Mouse (Mus musculus): ENCODE results near the gene Myadml2. TPM values are rescaled to one million over a fixed set of nuclear protein-coding genes. Genes with fewer than 3 reads are reported as not detected.

Myadml2 gene
- total and polyA plus RNA-seq, 2 experiments from 2014 or later: 1.6 to 1.7 TPM

DNA sequence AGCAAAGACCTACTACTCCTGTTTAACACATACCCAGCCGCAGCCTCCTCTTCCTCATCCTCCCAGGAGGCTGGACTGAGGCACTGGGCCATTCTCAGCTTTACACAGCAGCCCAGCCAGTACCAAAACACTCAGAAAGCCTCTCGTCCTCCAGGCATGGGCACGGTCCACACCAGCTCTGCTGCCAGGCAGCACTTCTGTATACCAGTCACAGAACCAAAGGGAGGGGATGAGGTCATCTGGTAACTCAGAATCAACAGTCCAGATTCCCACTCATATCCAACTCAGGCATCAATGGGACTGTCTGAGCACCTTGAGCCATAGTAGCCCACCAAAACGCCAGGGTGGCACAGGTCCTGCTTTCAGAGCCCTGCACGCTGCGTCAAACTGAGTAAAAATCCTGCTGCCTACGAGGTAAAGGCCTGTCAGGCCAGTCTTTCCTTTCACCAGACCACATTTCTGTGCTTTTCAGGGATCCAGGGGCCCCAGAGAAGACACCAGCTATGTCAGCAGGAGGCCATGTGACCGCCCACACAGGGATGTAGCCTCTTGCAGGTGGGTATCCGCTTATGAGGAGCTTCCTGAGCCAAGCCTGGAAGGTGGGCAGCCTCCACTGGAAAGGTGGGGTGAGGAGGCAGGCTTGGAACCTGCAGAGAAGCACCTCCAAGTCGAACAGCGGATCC lies 21.0 kb downstream of the Myadml2 start:
- H3K4me3 ChIP-seq (ENCODE audit: low read depth, low read length): no peak overlapping the region
- no peak overlapping the region for H3K4me2 ChIP-seq (ENCODE audit: low read depth, low read length, poor library complexity, severe bottlenecking)
- ATAC-seq (ENCODE audit: low FRiP score): no peak
- peaks cover 36% of the 10 kb centered on the region for H3K36me3 ChIP-seq (ENCODE audit: insufficient read depth, low read length)
- no peaks in the 10 kb centered on the region for H3K9me3 ChIP-seq (ENCODE audit: low read length)
- 87% methylated on average over 11 of the region's 11 CpGs for WGBS
- DNase-seq (ENCODE audit: low spot score): no peak
- no peaks in the 10 kb centered on the region for H3K27me3 ChIP-seq (ENCODE audit: insufficient read depth, low read length)
- no peak overlapping the region for H3K9ac ChIP-seq (replicated peaks; ENCODE audit: low read length, poor library complexity, severe bottlenecking)
- no peak for TF ChIP-seq CTCF (IDR thresholded peaks at IDR 0.05)
- H3K27ac ChIP-seq (ENCODE audit: low read depth, low read length): no peak overlapping the region
- H3K4me1 ChIP-seq (ENCODE audit: insufficient read depth, low read length): peaks cover 8% of the 10 kb centered on the region

GRCm38 (mm10) chr11:120625152-120625775 lies 22.7 kb downstream of the Myadml2 start, which contains the start of gene Sirt7:
Gene Sirt7, minus strand, starts transcription at chr11:120625240.
- Histone ChIP-seq H3K27ac (ENCODE audit: low read depth, low read length) (peak within 1 kb of the TSS; percentile 86), H3K4me2 (ENCODE audit: low read depth, low read length, poor library complexity, severe bottlenecking) (peak within 1 kb of the TSS; percentile 97), H3K9ac (replicated peaks; ENCODE audit: low read length, poor library complexity, severe bottlenecking) (peak within 1 kb of the TSS; percentile 59), H3K9me3 (ENCODE audit: low read length) (no peaks in the 10 kb centered on the region), H3K4me3 (ENCODE audit: low read depth, low read length) (peak within 1 kb of the TSS; percentile 64), H3K27me3 (ENCODE audit: insufficient read depth, low read length) (no peaks in the 10 kb centered on the region), H3K4me1 (ENCODE audit: insufficient read depth, low read length) (peaks cover 3% of the 10 kb centered on the region; the same call in 1 of the 2 replicates), H3K36me3 (ENCODE audit: insufficient read depth, low read length) (peaks cover 51% of the 10 kb centered on the region)
- DNase-seq (ENCODE audit: low spot score) (no peak), ATAC-seq (ENCODE audit: low FRiP score) (peak; percentile 45)
- WGBS: 15% methylated on average over 5 of the region's 5 CpGs
- no peak for TF ChIP-seq CTCF (IDR thresholded peaks at IDR 0.05)

GRCm38 (mm10) chr11:120624680-120625111 lies 23.3 kb downstream of the Myadml2 start:
- no peak for TF ChIP-seq CTCF (IDR thresholded peaks at IDR 0.05)
- H3K9me3 ChIP-seq (ENCODE audit: low read length): no peaks in the 10 kb centered on the region
- peak overlapping the region; percentile 97 for H3K4me2 ChIP-seq (ENCODE audit: low read depth, low read length, poor library complexity, severe bottlenecking)
- H3K9ac ChIP-seq (replicated peaks; ENCODE audit: low read length, poor library complexity, severe bottlenecking): peak overlapping the region; percentile 59
- WGBS: under 1% methylated on average over 47 of the region's 53 CpGs
- H3K27me3 ChIP-seq (ENCODE audit: insufficient read depth, low read length): no peaks in the 10 kb centered on the region
- H3K27ac ChIP-seq (ENCODE audit: low read depth, low read length): peak overlapping the region; percentile 86
- H3K4me3 ChIP-seq (ENCODE audit: low read depth, low read length): peak overlapping the region; percentile 64
- 0 out of 2 replicates have a peak, but pooled peaks cover 3% of the 10 kb centered on the region for H3K4me1 ChIP-seq (ENCODE audit: insufficient read depth, low read length)
- DNase-seq (ENCODE audit: low spot score) (peak; percentile 94), ATAC-seq (ENCODE audit: low FRiP score) (peak; percentile 83)
- H3K36me3 ChIP-seq (ENCODE audit: insufficient read depth, low read length): peaks cover 52% of the 10 kb centered on the region

DNA sequence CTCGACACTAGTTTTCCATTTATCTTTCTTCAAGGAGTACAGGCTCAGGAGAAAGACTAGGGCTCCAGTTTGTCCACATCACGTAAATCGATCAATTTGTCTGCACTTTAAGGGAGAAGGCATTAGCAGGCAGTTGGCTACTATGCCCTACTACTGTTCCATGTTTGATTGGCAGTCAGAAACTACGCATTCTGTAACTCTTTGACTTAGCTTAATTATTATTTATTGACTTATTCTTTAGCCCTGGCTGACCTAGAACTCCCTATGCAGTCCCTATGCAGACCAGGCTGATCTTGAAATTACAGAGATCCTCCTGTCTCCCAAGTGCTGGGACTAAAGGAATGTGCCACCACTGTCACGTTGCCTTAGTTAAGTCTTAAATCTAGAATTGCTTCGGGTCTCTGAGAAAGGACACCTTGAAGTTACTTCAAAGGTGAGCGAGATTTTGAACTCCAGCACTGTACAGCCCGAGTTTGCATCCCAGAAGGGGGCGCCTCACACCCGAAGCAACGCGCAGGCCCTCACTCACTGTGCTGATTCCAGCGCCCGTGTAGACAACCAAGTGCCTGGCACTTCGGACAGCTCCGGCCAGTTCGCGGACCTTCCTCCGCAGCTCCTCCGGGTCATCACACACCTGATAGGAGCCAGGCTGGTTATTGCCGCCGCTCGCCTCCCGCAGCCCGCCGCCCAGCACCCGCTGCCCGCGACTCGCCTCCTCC lies 23.8 kb downstream of the Myadml2 start:
- DNase-seq (ENCODE audit: low spot score): peak; percentile 65
- H3K27me3 ChIP-seq (ENCODE audit: insufficient read depth, low read length): no peaks in the 10 kb centered on the region
- 0 out of 2 replicates have a peak, but pooled peaks have one; percentile 59 for ATAC-seq (ENCODE audit: low FRiP score)
- H3K9ac ChIP-seq (replicated peaks; ENCODE audit: low read length, poor library complexity, severe bottlenecking): peak overlapping the region; percentile 59
- H3K4me2 ChIP-seq (ENCODE audit: low read depth, low read length, poor library complexity, severe bottlenecking): peak overlapping the region; percentile 97
- 0 out of 2 replicates have a peak, but pooled peaks cover 3% of the 10 kb centered on the region for H3K4me1 ChIP-seq (ENCODE audit: insufficient read depth, low read length)
- H3K27ac ChIP-seq (ENCODE audit: low read depth, low read length): peak overlapping the region; percentile 86
- peak overlapping the region; percentile 64 for H3K4me3 ChIP-seq (ENCODE audit: low read depth, low read length)
- 14% methylated on average over 29 of the region's 30 CpGs for WGBS
- peaks cover 48% of the 10 kb centered on the region for H3K36me3 ChIP-seq (ENCODE audit: insufficient read depth, low read length)
- no peaks in the 10 kb centered on the region for H3K9me3 ChIP-seq (ENCODE audit: low read length)
- peak; percentile 68 for TF ChIP-seq CTCF (IDR thresholded peaks at IDR 0.05)

- H3K4me3 ChIP-seq (ENCODE audit: low read depth, low read length): no peak overlapping the region
- no peak for ATAC-seq (ENCODE audit: low FRiP score)
- no peaks in the 10 kb centered on the region for H3K9me3 ChIP-seq (ENCODE audit: low read length)
- peaks cover 49% of the 10 kb centered on the region for H3K36me3 ChIP-seq (ENCODE audit: insufficient read depth, low read length)
- no peak overlapping the region for H3K4me2 ChIP-seq (ENCODE audit: low read depth, low read length, poor library complexity, severe bottlenecking)
- whole genome bisulfite sequencing: 92% methylated on average over 6 of the region's 6 CpGs
- H3K4me1 ChIP-seq (ENCODE audit: insufficient read depth, low read length): 0 out of 2 replicates have a peak, but pooled peaks cover 3% of the 10 kb centered on the region
- H3K27ac ChIP-seq (ENCODE audit: low read depth, low read length): no peak overlapping the region
- DNase-seq (ENCODE audit: low spot score): no peak
- no peak for TF ChIP-seq CTCF (IDR thresholded peaks at IDR 0.05)
- no peaks in the 10 kb centered on the region for H3K27me3 ChIP-seq (ENCODE audit: insufficient read depth, low read length)
- no peak overlapping the region for H3K9ac ChIP-seq (replicated peaks; ENCODE audit: low read length, poor library complexity, severe bottlenecking)
These were observed 25.2 kb downstream of the Myadml2 start for GRCm38 (mm10) chr11:120622805-120623204.

Measured in midbrain, postnatal 0 days (tissue).